Mouse (Mus musculus) thymus, postnatal 25 days (tissue): ENCODE measurements around the gene Polr2l.

Experiments used
- DNase-seq: peaks from one replicate; pipeline ENCODE4 v3.0.0; 2022

Polr2l gene

DNA sequence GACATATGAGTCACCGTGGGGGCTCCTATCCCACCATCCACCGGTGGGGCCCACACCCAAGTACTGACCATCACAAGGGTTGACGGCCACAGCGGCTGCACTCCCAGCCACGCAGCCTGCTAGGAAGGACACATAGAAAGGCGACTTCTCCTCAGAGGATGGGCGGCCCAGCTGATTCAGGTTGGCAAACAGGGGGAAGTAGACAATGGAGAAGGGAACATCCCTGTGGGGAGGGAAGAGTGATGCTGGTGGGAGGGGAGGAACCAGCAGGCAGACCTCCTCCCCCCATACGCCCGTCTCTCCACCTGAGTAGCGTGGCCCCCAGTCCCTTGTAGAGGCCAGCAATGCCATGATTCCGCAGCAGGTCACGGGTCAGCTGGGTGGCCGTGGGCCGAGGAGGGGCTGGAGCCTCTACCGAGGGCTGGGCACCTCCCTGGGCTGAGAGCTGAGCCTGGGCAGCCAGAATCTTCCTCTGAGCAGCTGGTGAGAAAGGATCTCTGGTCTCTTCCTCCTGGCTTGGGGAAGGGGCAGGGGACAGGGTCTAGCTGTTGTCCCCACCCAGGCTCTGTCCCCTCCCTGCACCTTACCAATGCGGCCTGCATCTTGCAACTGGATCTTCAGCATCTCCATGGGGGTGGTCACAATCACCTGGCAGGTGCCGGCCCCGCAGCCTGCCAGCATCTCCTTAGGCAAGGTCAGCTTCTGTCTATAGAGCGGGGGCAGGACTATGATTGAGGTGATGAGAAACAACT, 43.3 kb downstream of the Polr2l start:
- no peak for DNase-seq

DNA sequence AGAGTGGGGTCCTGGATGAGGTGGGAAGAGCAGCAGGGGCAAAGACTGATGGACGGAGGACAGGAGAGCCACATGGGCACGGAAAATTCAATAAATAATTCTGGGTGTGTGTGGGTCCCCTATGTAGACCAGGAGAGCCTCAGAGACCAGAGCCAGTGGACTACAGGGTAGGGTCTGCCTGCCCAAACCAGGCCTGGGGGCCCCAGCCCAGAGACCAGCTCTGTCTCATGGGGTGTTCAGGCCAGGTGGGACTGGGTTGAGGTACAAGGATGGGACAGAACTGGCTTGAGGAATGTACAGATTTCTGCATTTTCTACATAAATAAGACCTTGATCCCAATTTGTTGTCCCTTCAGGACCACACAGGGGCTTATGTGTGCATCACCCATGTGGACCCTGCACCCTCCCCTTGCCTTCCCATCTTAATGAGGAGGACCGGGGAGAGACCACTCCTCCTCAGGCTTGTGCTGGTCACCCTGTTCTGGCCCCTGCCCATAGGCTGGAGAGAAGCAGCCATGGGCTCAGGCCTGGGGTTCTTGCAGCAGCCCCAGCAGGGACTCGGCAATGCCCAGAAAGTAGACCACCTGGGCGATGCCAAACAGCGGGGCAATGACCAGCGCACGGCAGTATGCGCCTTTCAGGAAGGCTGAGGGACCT, 44.2 kb downstream of the Polr2l start:
- no peak for DNase-seq

DNA sequence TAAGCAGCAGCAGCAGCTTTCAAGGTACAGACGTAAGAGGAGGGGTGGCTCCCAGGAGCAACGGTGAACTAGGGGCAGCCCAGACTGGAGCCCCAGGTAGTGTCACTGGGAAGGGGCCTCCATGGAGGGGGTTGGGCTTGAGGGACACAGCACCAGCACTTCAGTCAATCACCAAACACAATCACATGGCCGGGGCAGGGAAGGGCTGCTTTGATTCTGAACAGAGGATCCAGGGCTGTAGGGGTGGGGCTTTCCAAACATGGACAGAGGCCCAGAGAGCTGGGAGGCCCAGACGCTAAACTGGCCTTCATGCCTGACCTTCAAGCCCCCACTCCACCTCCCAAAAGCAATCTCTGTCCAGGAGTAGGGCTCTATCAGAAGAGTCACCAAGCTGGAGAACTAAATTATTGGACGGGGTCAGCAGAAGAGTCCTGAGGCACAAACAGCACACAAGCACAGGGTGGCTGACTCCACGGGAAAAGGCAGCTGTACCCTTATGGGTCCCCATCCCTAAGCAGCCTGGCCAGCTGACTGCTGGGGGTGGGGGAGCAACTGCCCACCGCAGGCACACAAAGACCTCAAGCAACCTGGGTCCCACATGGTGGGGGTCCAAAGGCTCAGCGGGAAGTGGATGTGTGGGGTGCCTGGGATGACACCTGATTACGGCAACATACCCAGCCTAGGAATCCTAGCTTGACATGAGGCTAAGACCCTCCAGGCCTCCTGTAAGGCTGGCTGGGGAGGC, 44.9 kb downstream of the Polr2l start:
- DNase-seq, result no peak

DNA sequence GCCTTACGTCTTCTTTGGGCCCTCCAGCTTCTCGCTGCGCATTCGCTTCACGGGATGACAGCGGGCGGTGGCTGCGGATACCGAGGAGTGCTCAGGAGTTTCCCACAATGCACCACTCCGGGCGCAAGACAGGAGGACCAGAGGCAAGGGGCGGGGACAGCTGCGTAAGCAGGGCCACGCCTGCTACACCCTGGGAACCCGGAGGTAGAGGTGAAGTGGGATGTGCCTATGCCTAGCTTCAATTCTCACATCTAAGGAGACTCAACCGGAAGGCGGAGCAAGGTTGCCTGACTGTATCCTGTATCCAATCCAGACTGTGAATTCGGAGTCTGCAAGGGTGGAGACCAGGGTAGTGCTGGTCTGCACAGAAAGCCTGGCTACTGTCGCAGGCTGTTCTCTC, 45.6 kb downstream of the Polr2l start, which contains the start of gene Cend1:
Cend1 (minus strand) TSS at position 182 of the 400 bp plus-strand sequence.
- DNase-seq, result no peak

DNA sequence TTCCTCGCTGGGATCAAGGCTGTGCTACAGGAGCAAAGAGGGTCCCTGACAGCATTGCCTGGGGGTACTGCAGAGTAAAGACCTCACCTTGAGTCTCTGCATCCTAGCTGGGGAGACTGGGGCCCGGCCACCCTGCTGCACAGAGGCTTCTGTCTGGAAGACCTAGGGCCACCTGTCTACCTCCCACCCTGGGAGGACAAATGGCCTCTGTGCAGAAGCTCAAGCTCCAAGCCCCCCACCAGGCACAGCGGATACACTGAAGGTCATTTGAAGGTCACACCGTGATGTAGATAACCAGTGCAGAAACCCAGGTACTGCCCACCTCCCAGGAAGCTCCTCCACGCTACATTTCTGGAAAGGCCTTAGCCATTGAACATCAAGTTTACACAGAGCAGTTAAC, 46.2 kb downstream of the Polr2l start:
- no peak for DNase-seq

DNA sequence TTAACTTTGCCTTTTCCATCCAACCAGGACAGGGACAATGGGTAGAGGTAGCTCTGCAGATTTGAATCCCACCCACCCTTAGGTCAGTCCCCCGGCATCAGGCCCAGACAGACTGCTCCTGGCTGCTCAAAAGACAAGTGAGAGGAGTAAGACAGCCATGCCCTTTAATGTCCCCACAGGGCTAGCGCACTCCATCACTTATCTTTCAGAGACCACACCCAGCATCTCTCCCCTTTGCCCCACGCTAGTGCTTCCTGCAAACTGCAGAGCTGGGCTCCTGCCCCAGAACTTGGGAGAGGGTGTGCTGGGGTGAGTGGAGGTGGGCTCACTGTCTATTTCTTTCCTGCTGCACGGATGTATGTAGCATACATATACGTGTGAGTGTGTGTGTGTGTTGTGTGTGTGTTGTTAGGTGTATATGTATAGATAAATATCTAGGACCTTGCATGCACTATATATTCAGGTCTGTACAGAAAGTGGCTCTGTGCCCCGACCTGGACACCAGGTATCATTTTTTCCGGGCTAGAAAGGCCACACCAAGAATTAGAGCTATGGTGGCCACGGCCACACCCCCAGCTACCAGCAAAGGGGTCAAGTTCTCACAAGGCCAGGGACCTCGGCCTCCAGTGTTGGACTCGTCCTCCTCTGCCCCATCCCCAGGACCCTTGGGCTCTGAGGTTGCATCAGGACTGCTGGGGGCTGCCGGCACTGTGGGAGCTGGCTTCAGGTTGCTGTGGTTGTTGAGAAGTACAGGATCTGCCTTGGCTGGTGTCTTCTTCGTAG, 47.8 kb downstream of the Polr2l start:
- DNase-seq, result no peak

DNA sequence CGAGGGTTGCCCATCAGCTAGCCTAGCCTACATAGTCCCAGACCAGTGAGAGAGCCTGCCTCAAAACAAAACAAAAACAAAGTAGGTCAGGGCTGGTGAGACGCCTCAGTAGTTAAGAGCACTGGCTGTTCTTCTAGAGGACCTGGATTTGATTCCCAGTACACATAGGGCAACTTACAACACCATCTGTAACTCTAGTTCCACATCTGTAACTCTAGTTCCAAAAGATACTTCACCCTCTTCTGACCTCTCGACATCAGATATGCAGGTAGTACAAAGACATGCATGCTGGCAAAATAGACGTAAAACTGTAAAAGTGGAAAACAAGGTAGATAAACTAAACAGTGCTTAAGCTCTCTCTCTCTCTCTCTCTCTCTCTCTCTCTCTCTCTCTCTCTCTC, 51.1 kb downstream of the Polr2l start:
- DNase-seq, result no peak
